Mouse (Mus musculus) E14TG2a.4 (cell line): ENCODE measurements around the gene Stat5b.

ENCODE experiments used
- H3K27me3 ChIP-seq: 2 replicates; pipeline ENCODE4 v1.6.1; 2014; ENCODE audit warnings: low read length, control low read depth; ENCODE audit not compliant: insufficient read depth
- H3K36me3 ChIP-seq: 2 replicates; pipeline ENCODE4 v1.6.1; 2014; ENCODE audit warnings: low read length, control low read depth; ENCODE audit not compliant: insufficient read depth
- H3K4me1 ChIP-seq: replicated peaks from 2 replicates; pipeline ENCODE4 v1.6.1; 2014; ENCODE audit warnings: low read depth, low read length, control low read depth
- H3K4me3 ChIP-seq: replicated peaks from 2 replicates; pipeline ENCODE4 v1.5.1; 2014; ENCODE audit warnings: mild to moderate bottlenecking, low read length
- H3K9me3 ChIP-seq: 2 replicates; pipeline ENCODE4 v1.6.1; 2014; ENCODE audit warnings: low read length, control low read depth
- CTCF ChIP-seq: conservative IDR thresholded peaks from 2 replicates; pipeline ENCODE4 v1.5.1; 2014; ENCODE audit warnings: low read length
- NANOG ChIP-seq: IDR thresholded peaks from 2 replicates; pipeline ENCODE4 v1.6.1; 2014; ENCODE audit warnings: borderline replicate concordance, low read length, mixed read lengths
- POU5F1 ChIP-seq: IDR thresholded peaks from 2 replicates; pipeline ENCODE4 v1.6.1; 2014; ENCODE audit warnings: low read length, borderline replicate concordance

Stat5b gene

DNA sequence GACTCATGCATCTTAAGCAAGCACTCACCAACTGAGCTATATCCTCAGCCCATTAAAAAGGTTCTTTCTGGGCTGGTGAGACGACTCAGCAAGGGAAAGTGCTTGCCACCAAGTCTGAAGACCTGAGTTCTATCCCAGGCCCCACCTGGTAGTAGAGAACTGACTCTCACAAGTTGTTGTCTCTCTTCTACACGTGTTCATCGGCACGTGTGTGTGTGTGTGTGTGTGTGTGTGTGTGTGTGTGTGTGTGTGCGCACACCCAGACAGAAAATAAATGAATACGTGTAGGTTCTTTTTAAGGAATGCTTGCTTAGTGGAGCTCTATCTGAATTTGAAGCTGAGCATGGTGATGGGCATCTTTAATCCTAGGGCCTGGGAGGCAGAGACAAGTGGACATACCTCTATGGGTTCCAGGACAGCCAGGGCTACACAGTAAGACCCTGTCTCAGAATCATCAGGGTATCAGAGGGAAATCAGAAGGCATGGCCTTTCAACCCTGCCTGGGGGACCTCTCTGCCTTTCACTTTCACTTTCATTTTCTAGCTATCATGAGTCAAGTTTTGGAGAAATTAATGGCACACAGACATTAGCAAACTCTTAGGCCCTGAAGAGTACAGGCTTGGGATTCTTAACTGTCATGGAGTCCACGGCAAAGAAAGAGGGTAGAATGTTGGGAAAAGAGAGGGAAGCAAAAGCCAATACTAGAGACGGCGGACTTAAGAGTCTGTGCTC is 115.2 kb downstream of the Stat5b start:
- H3K9me3 ChIP-seq: no peaks in the 10 kb centered on the region
- H3K4me1 ChIP-seq: peaks cover 79% of the 10 kb centered on the region
- TF ChIP-seq NANOG: no peak
- TF ChIP-seq CTCF: no peak
- no peak for TF ChIP-seq POU5F1
- peaks cover 55% of the 10 kb centered on the region for H3K36me3 ChIP-seq
- H3K27me3 ChIP-seq: no peaks in the 10 kb centered on the region
- peak overlapping the region; percentile 100; the same call in 1 of the 2 replicates for H3K4me3 ChIP-seq
